Mouse (Mus musculus): ENCODE measurements around the gene Gja8. TPM values are rescaled to one million over a fixed set of nuclear protein-coding genes. Genes with fewer than 3 reads are reported as not detected.

Gene Gja8
- 0.01 TPM for polyA plus RNA-seq (2021)

DNA sequence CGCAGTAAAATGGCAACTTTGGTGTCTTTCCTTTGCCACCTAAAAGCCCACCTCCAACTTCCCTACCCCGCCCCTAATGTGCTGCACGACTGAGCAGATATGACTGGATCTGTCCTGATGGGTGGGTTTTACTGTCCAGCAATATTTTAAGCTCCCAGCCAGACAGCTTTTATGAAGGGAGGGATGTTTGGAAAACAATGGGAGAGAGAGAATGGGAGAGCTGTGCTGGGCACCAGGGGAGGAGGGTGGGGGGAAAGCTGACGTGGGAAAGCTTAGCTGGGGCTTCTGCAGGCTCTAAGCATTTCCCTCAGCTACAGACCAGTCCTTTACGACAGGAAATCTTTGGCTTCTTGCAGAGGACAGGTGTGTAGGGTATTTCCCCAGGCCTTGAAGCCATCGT lies at the start of gene Gja8:
Gene Gja8 (minus strand): TSS at position 101 of the 400 bp plus-strand sequence.
- POLR2A ChIA-PET = interaction anchor here (0.7 kb wide), 1 partner anchor 378 kb away, joined by 3 read pairs; no protein-coding TSS in a partner anchor
- TF ChIP-seq CTCF (IDR thresholded peaks at IDR 0.05) = no peak
- ATAC-seq (no peak), DNase-seq (ENCODE audit: low read depth, low spot score) (no peak)
- in situ Hi-C loops (cut with MboI; ENCODE audit: low pct_unique_long_range_greater_than_20kb) = no loop called here
- CTCF ChIA-PET = interaction anchor here (1.6 to 2.1 kb wide), 2 partner anchors 11 to 13 kb away, joined by 3 to 10 read pairs; no protein-coding TSS in a partner anchor
- H3K27me3 ChIP-seq = peaks cover 1% of the 10 kb centered on the region

- ChIA-PET POLR2A (interaction anchor here (0.9 kb wide), 1 partner anchor 102 kb away, joined by 3 read pairs; no protein-coding TSS in a partner anchor), CTCF (no interaction called here)
- no peak for DNase-seq (ENCODE audit: low read depth, low spot score)
- H3K27me3 ChIP-seq = no peaks in the 10 kb centered on the region
- TF ChIP-seq CTCF (IDR thresholded peaks at IDR 0.05) = no peak
- in situ Hi-C loops (cut with MboI; ENCODE audit: low pct_unique_long_range_greater_than_20kb) = no loop called here
- ATAC-seq = no peak
These were observed 48.6 kb upstream of the Gja8 start for GRCm38 (mm10) chr3:96974467-96974866.

GRCm38 (mm10) chr3:96970986-96971385 lies 45.2 kb upstream of the Gja8 start:
- no peak for ATAC-seq

DNA sequence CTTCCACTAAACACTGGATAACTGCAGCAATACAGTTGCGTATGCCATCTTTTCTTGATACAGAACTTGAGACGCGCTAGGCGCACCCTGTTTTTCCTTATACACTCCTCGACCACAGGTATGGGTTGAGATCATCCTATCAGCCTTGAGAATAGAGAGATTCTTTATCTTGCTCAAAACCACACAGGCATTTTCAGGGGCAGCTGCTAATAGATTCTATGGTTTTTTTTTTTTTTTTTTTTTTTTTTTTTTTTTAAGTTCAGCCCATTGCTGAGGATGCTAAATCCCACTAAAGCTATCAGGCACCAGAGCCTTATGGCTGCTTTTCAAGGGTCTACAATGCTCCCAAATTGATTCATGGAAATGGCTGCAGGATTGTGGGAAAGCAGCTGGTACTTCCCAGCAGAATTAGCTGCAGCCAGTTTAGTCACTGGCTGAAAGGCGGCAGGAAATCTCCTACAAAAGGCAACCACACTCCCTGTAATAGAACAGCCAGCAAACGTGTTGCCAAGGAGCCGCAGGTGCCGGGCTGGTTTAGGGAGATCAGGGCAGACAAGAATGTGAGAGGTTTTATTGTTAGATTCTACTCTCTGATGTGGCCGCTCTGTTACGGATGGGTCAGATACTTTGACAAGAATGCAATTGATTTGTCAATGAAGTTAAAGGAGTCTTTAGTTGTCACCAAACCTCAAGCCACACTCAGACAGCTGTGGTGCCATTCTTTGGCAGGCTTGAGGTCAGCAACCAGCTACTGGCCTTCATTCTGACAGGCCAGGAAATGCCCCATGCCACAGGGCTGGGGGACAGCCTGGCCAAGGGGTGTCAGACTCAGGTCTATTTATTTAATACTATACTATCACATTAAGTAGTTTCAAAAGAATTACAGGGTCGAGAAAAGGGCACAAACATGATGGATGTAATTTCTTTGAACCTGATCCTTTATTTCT lies 37.5 kb upstream of the Gja8 start:
- no peak for TF ChIP-seq CTCF (IDR thresholded peaks at IDR 0.05)

More at GRCm38 (mm10) chr3:96970986-96971385, 45.2 kb upstream of the Gja8 start:
- TF ChIP-seq CTCF (IDR thresholded peaks at IDR 0.05) = no peak
- CTCF ChIA-PET = no interaction called here
- in situ Hi-C loops (cut with MboI; ENCODE audit: low pct_unique_long_range_greater_than_20kb) = no loop called here
- DNase-seq (ENCODE audit: low read depth, low spot score) = no peak
- H3K27me3 ChIP-seq = no peaks in the 10 kb centered on the region
- POLR2A ChIA-PET = interaction anchor here (0.7 kb wide), 1 partner anchor 57 kb away, joined by 4 read pairs; no protein-coding TSS in a partner anchor

GRCm38 (mm10) chr3:96960597-96960996 lies 34.8 kb upstream of the Gja8 start:
- no peaks in the 10 kb centered on the region for H3K27me3 ChIP-seq
- in situ Hi-C loops (cut with MboI; ENCODE audit: low pct_unique_long_range_greater_than_20kb) = no loop called here
- POLR2A ChIA-PET = no interaction called here
- TF ChIP-seq CTCF (IDR thresholded peaks at IDR 0.05) = no peak
- ATAC-seq (no peak), DNase-seq (ENCODE audit: low read depth, low spot score) (no peak)
- CTCF ChIA-PET = interaction anchor here (1.9 kb wide), 1 partner anchor 9 kb away, joined by 9 read pairs; no protein-coding TSS in a partner anchor

More for the DNA sequence above, 37.5 kb upstream of the Gja8 start:
- ATAC-seq (no peak), DNase-seq (ENCODE audit: low read depth, low spot score) (no peak)
- ChIA-PET CTCF (no interaction called here), POLR2A (no interaction called here)
- H3K27me3 ChIP-seq = no peaks in the 10 kb centered on the region
- in situ Hi-C loops (cut with MboI; ENCODE audit: low pct_unique_long_range_greater_than_20kb) = no loop called here

DNA sequence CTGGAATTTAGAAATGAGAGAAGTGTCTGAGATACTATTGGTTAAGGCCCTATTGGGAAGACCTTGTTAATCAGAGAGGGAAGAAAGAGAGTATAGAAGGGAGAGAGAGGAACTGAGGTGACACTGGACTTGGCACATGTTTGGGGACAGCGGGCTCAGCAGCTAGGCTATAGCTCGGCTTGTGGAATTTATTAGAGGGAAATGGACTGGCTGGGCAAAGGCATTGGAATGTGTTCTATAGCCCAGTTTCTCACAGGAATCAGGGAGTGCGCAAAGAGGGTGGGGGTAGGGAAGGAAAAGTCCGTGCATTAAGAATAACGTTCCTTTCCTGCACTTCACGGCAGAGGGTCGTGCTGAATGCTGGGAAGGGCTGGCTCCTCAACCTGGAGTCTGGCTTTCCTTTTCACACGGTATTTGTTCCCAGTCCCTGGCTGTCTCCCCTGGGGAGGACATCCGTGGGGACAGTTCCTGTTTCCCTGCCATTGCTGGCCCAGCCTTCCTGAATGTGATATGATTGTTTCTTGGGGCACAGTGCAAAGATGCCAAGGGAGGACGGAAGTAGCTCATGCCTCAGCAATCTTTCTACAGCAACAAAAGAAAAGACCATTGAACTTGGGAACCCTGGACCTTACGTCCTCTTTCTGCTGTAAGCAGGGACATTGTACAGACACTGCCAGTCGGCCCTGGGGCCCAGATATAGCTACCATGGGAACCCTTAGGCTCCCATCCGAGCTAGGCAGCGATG lies 27.8 kb upstream of the Gja8 start:
- H3K27me3 ChIP-seq = no peaks in the 10 kb centered on the region
- no peak for TF ChIP-seq CTCF (IDR thresholded peaks at IDR 0.05)
- ChIA-PET POLR2A (no interaction called here), CTCF (interaction anchor here (0.7 to 1.4 kb wide), 7 partner anchors 13 to 344 kb away, joined by 3 to 6 read pairs (median 3); partner anchors contain the start of gene Bcl9)
- in situ Hi-C loops (cut with MboI; ENCODE audit: low pct_unique_long_range_greater_than_20kb) = no loop called here
- DNase-seq (ENCODE audit: low read depth, low spot score) (no peak), ATAC-seq (no peak)

DNA sequence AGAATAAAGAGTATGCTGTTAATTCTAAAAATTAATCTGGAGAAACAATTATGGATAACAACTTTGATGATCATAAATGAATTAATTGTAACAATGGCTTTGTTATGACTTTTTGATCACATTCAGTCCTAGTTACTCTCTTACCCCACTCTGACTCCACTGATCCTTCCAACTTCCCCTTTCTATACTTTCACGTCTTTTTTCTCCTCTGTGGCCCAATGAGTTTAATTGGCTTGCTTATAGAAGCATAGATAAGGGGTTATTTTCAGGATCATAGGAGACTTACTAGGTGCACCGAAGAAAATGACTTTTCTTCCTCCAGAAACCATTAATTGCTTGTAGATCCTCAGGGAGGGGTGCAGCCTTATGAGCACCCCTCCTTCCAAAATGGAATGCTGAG lies 16.9 kb upstream of the Gja8 start:
- peaks cover 6% of the 10 kb centered on the region for H3K27me3 ChIP-seq
- TF ChIP-seq CTCF (IDR thresholded peaks at IDR 0.05) = no peak
- CTCF ChIA-PET = interaction anchor here (3.4 kb wide), 1 partner anchor 134 kb away, joined by 27 read pairs; no protein-coding TSS in a partner anchor
- in situ Hi-C loops (cut with MboI; ENCODE audit: low pct_unique_long_range_greater_than_20kb) = no loop called here
- DNase-seq (ENCODE audit: low read depth, low spot score) (no peak), ATAC-seq (no peak)
- POLR2A ChIA-PET = interaction anchor here (0.6 kb wide), 1 partner anchor 45 kb away, joined by 5 read pairs; no protein-coding TSS in a partner anchor

GRCm38 (mm10) chr3:96938738-96939137 lies 12.9 kb upstream of the Gja8 start:
- DNase-seq (ENCODE audit: low read depth, low spot score) (peak; percentile 55), ATAC-seq (peak; percentile 72)
- in situ Hi-C loops (cut with MboI; ENCODE audit: low pct_unique_long_range_greater_than_20kb) = loop anchor here (5.0 kb wide), 4 partner anchors 139 to 649 kb away; no protein-coding TSS in a partner anchor
- peak; percentile 99 for TF ChIP-seq CTCF (IDR thresholded peaks at IDR 0.05)
- H3K27me3 ChIP-seq = no peaks in the 10 kb centered on the region
- ChIA-PET CTCF (interaction anchor here (1.0 to 3.0 kb wide), 5 partner anchors 138 to 399 kb away, joined by 3 to 18 read pairs (median 4); no protein-coding TSS in a partner anchor), POLR2A (no interaction called here)

DNA sequence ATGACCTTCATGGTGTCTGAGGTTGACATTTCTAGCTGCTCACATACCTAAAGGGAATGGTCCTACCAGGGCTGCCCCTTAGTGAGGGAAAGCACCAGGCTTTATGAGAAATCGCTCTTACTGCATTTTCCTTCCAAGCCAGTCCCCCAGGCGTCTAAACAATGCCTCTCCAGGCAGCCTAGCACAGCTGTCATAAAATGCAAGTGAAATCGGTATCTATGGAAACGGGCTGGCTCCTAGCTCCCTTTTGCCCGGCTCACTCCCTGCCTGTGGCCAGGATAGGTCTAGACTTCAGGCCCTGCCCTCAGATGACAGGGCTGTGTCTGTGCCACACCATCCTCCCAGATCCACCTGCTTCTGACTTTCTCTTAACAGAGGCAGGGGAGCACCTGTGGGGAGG lies 11.8 kb upstream of the Gja8 start:
- ChIA-PET CTCF (interaction anchor here (0.8 to 3.0 kb wide), 8 partner anchors 139 to 403 kb away, joined by 3 to 18 read pairs (median 5); no protein-coding TSS in a partner anchor), POLR2A (no interaction called here)
- no peak for TF ChIP-seq CTCF (IDR thresholded peaks at IDR 0.05)
- in situ Hi-C loops (cut with MboI; ENCODE audit: low pct_unique_long_range_greater_than_20kb) = loop anchor here (5.0 kb wide), 4 partner anchors 140 to 650 kb away; no protein-coding TSS in a partner anchor
- no peak for ATAC-seq
- no peaks in the 10 kb centered on the region for H3K27me3 ChIP-seq
- DNase-seq (ENCODE audit: low read depth, low spot score) = no peak

DNA sequence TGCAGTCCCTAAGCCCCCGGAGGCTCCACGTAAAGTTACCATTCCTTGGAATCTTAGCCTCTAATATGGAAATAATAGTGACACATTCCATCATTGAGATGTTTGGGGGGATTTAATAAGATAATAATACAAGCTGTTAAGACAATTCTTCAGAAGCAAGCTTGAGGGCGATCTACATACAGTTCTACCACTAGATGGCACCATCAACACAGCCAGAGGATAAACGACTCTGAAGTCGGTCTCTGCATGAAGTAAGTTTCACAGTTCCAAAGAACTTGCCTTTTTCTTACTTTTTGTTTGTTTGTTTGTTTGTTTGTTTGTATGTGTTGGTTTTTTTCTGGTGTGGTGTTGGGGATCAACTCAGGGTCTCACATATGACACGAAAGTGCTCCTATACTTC lies 10.4 kb upstream of the Gja8 start:
- POLR2A ChIA-PET = no interaction called here
- DNase-seq (ENCODE audit: low read depth, low spot score) = peak; percentile 39
- TF ChIP-seq CTCF (IDR thresholded peaks at IDR 0.05) = peak; percentile 96
- ATAC-seq = no peak
- no peaks in the 10 kb centered on the region for H3K27me3 ChIP-seq
- in situ Hi-C loops (cut with MboI; ENCODE audit: low pct_unique_long_range_greater_than_20kb) = loop anchor here (5.0 kb wide), 4 partner anchors 141 to 651 kb away; no protein-coding TSS in a partner anchor
- CTCF ChIA-PET = interaction anchor here (0.7 to 3.0 kb wide), 16 partner anchors 9 to 649 kb away, joined by 3 to 18 read pairs (median 4); partner anchors contain the start of gene Gja8

Measured in Patski (cell line).